Mouse (Mus musculus) embryo, embryonic 9.5 days (tissue): ENCODE measurements around the gene Hnrnpc.

Source experiments
- DNase-seq: peaks from one replicate; pipeline ENCODE4 v3.0.0-alpha.2; 2017; ENCODE audit errors: extremely low spot score

The Hnrnpc gene

GRCm38 (mm10) chr14:52103856-52104676 lies at the start of gene Hnrnpc:
Gene Hnrnpc (minus strand): TSS chr14:52104028.
- peak; percentile 100 for DNase-seq

DNA sequence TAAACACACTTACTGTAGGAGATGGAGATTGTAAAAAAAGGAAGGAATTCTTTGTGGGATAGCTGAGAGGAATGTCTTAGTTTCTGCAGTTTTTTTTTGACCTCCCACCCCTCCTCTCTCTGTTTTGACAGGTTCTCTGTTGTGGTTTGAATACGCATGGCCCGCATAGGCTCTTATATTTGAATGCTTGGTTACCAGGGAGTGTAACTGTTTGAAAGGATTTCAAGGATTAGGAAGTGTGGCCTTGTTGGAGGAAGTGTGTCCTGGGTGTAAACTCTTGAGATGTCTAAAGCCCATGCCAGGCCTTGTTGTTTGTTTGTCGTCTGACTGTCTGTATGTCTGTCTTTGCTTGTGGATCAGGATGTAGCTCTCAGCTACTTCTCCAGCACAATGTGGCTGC lies 48.8 kb upstream of the Hnrnpc start:
- DNase-seq: no peak

DNA sequence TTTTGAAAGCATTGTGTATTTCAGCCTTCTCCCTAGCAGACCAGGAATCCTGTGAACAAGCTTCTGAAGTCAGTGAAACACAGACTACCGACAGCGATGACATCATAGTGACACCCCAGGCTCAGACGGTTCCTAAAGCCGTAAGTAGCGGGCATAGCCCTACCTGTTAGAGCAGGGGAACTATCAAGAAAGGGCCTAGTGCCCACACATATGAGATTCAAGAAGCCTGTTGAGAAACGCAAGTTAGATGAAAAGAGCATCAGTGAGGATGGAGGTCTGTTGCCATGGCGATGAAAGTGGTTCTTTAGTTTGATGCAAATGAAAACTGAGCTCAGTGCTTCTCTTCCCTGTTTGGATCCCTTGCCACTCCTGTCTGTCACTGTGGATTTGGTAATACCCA lies 48.4 kb upstream of the Hnrnpc start:
- DNase-seq: no peak

DNA sequence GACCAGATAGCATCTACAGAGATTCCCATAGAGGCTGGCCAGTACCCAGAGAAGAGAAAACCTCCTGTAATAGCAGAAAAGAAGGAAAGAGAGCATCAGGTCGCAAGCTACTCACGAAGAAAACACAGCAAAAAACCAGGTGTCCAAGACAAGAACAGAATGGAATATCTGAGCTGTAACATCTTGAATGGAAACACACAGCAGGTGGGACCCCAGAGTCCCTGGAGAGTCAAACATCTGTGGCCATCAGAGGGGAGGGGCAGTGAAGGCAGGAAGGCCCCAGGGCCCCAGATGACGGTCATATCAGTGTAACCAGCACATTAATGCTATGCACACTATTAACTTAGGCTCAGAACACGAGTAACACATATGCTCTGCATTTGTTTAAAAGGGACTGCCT lies 46.1 kb upstream of the Hnrnpc start:
- no peak for DNase-seq

DNA sequence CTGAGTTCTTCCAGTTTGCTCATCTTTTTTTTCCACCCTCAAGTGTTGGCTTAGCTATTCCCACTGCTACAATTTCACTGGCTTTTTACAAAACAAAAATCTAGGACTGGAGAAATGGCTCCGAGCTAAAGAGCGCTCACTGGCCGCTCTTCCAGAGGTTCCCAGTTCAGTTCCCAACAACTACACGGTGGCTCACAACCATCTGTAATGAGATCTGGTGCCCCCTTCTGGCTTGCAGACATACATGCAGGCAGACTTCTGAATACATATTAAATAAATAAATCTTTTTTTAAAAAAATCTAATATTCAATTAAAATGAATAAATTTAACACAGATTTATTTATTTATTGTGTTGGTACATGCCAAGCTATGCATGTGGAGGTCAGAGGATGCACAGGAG lies 42.7 kb upstream of the Hnrnpc start:
- DNase-seq: no peak

GRCm38 (mm10) chr14:52144165-52144564 lies 40.3 kb upstream of the Hnrnpc start:
- DNase-seq: no peak

DNA sequence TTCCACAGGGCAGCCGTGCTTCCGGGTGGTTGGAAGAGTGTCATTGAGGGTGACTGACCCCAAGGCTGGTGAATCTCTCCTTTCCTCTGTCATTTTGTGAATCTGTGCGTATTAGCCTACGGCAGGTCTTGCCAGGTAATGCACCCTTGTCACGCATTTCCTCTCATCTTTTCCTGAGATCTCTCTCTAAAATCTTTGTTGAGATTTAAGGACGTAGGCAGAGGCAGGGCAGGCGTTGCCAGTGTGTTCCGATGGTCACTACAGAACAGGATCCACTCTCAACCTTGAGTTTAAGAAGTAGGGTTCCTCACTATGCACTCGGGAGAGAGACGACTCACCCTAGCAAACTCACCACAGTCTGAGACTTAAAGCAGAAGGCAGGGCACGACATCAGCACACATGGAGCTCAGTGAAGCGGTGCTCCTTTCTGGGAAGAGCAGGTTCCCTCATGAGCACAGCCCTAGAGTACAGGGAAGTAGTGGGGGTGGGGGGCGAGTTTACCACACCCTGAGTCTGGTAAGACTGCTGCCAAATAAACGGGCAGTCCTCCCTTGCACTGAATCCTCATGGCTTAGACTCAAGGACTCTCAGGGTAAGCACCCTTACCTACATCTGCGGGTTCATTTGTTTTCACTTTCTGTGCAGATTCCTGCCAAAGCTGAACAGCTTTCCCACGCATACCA lies 37.8 kb upstream of the Hnrnpc start:
- no peak for DNase-seq

GRCm38 (mm10) chr14:52140577-52141444 lies 37.0 kb upstream of the Hnrnpc start:
- no peak for DNase-seq

GRCm38 (mm10) chr14:52133584-52133983 lies 29.8 kb upstream of the Hnrnpc start:
- no peak for DNase-seq

DNA sequence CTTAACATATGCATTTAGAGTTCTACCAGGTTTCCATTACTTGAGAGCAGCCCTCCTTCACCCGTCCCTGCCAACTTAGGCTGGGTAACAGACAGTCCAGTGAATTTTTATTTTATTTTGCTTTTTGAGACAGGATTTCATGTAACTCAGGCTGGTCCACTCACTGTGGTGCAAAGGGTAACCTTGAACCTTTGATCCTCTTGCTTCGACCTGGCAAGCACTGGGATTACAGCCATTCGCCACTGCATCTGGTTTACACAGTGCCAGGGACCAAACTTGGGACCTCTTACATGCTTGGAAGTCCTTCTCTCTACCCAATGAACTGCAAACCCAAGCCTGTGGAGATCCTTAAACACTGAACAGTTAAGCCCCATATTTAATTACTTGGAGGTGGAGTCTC lies 20.8 kb upstream of the Hnrnpc start:
- DNase-seq: no peak

DNA sequence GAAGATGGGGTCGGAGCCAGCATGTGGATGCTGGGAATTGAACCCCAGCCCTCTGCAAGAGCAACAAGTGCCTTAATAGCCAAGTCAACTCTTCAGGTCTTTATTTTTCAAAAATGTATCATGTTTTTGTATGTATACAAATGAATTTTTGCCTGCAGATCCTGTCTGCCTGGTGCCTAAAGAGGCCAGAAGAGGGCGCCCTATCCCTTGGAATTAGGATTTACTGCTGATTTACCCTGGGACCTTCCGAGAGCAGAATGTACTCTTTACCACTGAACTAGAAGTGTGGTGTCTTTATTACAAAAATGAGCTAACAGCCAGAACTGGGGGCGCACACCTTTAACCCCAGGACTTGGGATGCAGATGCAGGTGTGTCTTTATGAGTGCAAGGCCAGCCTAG lies 20.1 kb upstream of the Hnrnpc start:
- DNase-seq: peak; percentile 65

DNA sequence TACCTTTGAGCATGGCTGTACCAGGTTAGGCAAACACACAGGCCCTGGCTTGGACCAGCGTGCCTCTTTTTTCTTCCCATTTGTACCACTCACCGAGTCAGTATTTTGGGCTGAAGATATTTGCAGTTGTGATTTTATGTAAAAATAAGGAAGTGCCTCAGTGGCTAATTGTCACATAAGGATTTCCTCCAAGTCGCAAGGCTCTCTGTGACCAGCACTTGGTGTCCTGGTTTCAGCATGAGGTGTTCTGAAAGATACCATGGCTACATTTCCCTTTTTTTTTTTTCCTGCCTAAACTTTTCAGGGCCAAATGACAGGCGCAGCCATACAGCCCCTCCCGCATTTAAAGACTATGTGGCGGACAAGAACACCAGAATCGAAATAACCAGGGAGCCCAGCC lies 16.3 kb upstream of the Hnrnpc start:
- no peak for DNase-seq

DNA sequence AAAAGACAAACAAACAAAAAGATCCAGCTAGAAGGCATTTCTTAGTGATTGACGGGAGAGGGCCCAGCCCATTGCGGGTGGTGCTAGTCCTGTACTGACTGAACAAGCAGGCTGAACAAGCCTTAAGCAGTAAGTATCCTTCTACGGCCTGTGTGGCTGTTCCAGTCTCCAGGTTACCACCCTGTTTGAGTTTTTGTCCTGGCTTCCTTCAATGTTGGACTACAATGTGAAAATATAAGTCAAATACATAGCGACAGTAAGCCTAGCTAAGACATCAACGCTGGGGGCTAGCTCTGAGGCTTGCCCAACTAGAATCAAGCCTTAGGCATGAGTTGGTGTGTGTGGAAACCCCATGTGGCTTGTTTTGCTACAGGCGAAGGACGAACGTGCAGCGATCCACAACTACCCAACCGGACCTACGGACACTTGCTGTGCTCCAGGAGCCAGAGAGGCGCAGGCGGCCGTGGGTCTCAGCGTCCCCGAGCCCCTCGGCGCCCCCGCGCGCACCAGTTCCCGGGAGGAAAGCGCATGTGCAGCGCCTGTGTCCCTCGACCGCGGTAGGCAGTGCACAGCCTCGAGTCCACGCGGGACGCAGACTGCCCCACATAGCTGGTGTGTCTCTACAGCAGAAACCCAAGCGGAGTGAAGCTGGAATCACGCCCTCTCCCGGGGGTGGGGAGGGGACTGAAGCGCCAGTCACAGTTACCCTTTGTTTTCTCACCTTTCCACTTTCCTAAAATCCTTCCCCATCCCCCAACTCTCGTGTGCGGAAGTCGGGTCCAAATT lies 15.2 kb upstream of the Hnrnpc start:
- peak; percentile 81 for DNase-seq

- no peak for DNase-seq
These were observed 14.6 kb upstream of the Hnrnpc start for GRCm38 (mm10) chr14:52118456-52118822.

- no peak for DNase-seq
These were observed 13.4 kb upstream of the Hnrnpc start for GRCm38 (mm10) chr14:52117241-52117640.

DNA sequence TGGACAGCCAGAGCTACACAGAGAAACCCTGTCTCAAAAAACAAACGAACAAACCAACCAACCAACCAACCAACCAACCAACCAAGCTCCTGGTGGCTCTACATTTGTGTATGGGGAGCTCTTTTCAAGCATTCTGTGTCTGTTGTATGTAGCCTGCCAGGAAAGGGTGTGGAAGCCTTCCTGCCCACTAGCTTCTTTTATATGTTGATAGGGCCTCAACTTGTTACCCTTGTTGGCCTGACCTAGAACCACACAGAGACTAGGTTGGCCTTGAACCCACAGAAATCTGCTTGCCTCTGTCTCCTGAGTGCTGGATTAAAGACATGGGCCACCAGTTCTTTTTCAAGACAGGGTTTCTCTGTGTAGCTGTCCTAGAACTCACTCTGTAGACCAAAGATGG lies 10.3 kb upstream of the Hnrnpc start:
- DNase-seq: no peak

GRCm38 (mm10) chr14:52110346-52110745 lies 6.5 kb upstream of the Hnrnpc start, which contains the start of gene Rpgrip1:
Gene Rpgrip1 (plus strand): TSS chr14:52110704.
- DNase-seq: no peak

GRCm38 (mm10) chr14:52108025-52108424 lies 4.2 kb upstream of the Hnrnpc start:
- no peak for DNase-seq

DNA sequence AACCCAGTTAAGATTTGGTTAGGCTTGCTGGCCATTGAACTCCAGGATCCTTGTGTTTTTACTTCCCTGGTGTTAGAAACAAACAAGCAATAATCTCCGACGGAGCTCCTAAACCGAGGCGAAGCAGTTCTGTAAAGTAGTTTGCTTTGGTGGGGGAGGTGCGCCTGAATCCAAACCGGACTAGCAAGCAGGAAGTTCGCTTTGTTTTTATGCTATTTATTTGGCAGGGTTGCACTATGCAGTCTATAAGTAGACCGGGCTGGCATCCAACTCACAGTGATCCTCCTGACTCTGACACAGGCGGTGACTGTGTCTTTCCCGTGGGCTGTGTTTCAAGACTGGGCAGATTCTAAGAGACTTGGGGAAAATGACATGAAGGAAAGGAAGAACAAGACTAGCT lies 2.9 kb upstream of the Hnrnpc start:
- DNase-seq: peak; percentile 23

DNA sequence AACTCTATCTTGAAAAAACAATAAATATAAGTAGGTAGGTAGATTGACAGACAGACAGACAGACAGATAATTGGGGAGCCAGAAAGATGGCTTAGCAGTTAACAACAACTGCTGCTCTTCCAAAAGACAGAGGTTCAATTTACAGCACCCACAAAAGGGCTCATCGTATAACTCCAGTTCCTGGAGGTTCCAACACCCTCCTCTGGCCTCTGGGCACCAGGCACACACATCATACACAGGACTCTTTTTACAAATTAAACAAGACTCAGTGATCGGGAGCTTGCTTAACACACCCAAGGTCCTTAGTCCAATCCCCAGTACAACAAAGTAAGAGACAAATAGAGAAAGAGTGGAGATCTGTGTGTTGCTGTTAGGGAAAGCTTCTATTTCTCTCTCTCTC lies 1.5 kb upstream of the Hnrnpc start:
- no peak for DNase-seq

DNA sequence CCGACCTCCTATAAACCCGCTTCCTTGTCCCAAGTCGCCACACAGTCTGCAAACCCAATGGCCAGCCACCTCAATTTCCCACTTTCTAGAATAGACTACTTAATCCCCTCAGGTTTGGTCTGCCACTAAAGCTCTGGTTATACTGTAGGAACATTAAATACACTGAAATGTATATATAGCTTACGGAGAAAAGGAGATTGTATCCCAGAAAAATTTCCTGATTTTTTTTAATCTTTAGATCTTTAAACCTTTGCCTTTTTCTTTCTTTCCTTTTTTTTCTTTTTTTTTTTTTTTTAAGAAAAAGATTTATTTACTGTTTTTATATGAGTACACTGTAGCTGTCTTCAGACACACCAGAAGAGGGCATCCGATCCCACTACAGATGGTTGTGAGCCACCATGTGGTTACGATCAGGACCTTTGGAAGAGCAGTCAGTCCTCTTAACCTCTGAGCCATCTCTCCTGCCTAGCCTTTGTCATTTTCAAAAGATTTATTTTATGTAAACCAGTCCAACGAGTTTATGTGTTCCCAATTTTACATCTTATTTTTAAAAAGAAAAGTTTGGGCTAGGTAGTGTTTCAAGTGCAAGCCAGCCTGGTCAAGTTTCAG lies 953 bp upstream of the Hnrnpc start:
- DNase-seq: no peak
